Comparison of ENCODE assay signal across 8 mouse cellular contexts in the genomic region with DNA sequence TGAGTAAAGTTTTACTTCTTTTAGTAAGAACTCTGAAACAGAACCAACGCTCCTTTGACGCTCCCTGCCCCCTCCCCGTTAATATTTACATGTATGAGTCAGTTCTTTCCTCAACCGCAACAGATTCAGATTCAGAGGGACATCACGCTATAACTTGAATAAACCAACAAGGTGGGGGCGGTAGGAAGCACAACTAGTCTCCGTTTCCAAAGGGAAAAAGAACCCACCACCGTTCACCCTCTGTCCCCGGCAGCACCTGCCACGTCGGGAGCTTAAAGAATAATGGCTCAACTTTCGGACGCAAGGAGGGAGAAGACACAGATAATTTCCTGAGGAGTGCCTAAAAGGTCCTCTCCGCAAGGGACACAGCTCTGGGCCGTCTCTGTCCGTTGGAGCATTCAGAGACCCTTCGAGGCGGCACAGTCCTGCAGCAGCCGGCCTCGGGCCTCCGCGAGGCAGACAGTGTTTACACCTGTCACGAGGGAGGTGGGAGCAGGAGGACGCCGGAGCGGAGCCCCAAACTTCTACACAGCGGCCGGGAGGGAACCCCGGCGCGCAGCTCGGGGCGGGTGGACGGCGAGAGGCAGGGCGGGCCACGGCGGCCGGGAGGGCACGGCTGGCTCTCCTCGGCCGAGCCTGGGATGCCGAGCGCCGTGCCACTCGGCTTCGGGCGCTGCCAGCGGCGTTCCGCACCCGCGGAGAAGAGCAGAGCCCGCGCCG. TPM values are rescaled to one million over a fixed set of nuclear protein-coding genes. Genes with fewer than 3 reads are reported as not detected.
DNase-seq lines count a peak whose midpoint lies in the region; ATAC-seq and TF ChIP-seq lines count a peak whose summit lies in the region.

No protein-coding gene starts in this region.

- DNase-seq in gastrocnemius, adult 2 months, result no peak
- no peak for DNase-seq in gastrocnemius, postnatal 25 days
- peak; percentile 31 for DNase-seq in c-Kit-positive CD71-positive TER-119-negative erythroid progenitor cells, embryonic 14.5 days (ENCODE audit: low read depth)
- DNase-seq in frontal cortex, postnatal 36 days (ENCODE audit: low spot score in 2 of 2), result peak; percentile 32 to 44
- DNase-seq in liver, result peak; percentile 72

- H3K27me3 ChIP-seq in intestine, embryonic 15.5 days (replicated peaks), result no peaks in the 10 kb centered on the region
- H3K27me3 ChIP-seq in midbrain, embryonic 15.5 days (replicated peaks), result no peaks in the 10 kb centered on the region
- no peaks in the 10 kb centered on the region for H3K27me3 ChIP-seq in stomach, embryonic 15.5 days (replicated peaks)

- peak overlapping the region; percentile 91 for H3K27ac ChIP-seq in gastrocnemius, adult 2 months
- peak overlapping the region; percentile 96 for H3K27ac ChIP-seq in intestine, embryonic 15.5 days
- H3K27ac ChIP-seq in midbrain, embryonic 15.5 days, result peak overlapping the region; percentile 91
- peak overlapping the region; percentile 97 for H3K27ac ChIP-seq in stomach, embryonic 15.5 days

- peak; percentile 48 for ATAC-seq in intestine, embryonic 15.5 days
- ATAC-seq in midbrain, embryonic 15.5 days (replicated peaks), result peak; percentile 65
- ATAC-seq in stomach, embryonic 15.5 days (ENCODE audit: insufficient read depth, low FRiP score, low read depth), result peak; percentile 40

- WGBS in intestine, embryonic 15.5 days, result under 1% methylated on average over 56 of the region's 56 CpGs
- WGBS in midbrain, embryonic 15.5 days, result under 1% methylated on average over 42 of the region's 56 CpGs
- WGBS in stomach, embryonic 15.5 days, result under 1% methylated on average over 53 of the region's 56 CpGs

- H3K9ac ChIP-seq in intestine, embryonic 15.5 days, result peak overlapping the region; percentile 88
- peak overlapping the region; percentile 73 for H3K9ac ChIP-seq in midbrain, embryonic 15.5 days
- H3K9ac ChIP-seq in stomach, embryonic 15.5 days, result peak overlapping the region; percentile 84

- no peaks in the 10 kb centered on the region for H3K4me1 ChIP-seq in intestine, embryonic 15.5 days (replicated peaks)
- peaks cover 9% of the 10 kb centered on the region for H3K4me1 ChIP-seq in midbrain, embryonic 15.5 days
- H3K4me1 ChIP-seq in stomach, embryonic 15.5 days, result 0 out of 2 replicates have a peak, but pooled peaks cover 2% of the 10 kb centered on the region

- TF ChIP-seq CTCF in gastrocnemius, adult 2 months (IDR thresholded peaks at IDR 0.05), result no peak

- peak overlapping the region; percentile 79 for H3K4me2 ChIP-seq in intestine, embryonic 15.5 days (replicated peaks)
- H3K4me2 ChIP-seq in midbrain, embryonic 15.5 days, result peak overlapping the region; percentile 63
- peak overlapping the region; percentile 82 for H3K4me2 ChIP-seq in stomach, embryonic 15.5 days

- no peaks in the 10 kb centered on the region for H3K36me3 ChIP-seq in intestine, embryonic 15.5 days
- H3K36me3 ChIP-seq in midbrain, embryonic 15.5 days (replicated peaks), result no peaks in the 10 kb centered on the region
- H3K36me3 ChIP-seq in stomach, embryonic 15.5 days, result no peaks in the 10 kb centered on the region

- H3K4me3 ChIP-seq in gastrocnemius, adult 2 months, result peak overlapping the region; percentile 89
- H3K4me3 ChIP-seq in intestine, embryonic 15.5 days (replicated peaks), result peak overlapping the region; percentile 98
- peak overlapping the region; percentile 92 for H3K4me3 ChIP-seq in midbrain, embryonic 15.5 days
- H3K4me3 ChIP-seq in stomach, embryonic 15.5 days (replicated peaks), result peak overlapping the region; percentile 100

- intact Hi-C loops in gastrocnemius, adult 2 months (cut with DNase I), result loop anchor here (5.0 to 10.0 kb wide), 3 partner anchors 94 to 493 kb away; a partner anchor contains a TSS

- H3K9me3 ChIP-seq in intestine, embryonic 15.5 days, result no peaks in the 10 kb centered on the region
- no peaks in the 10 kb centered on the region for H3K9me3 ChIP-seq in midbrain, embryonic 15.5 days
- no peaks in the 10 kb centered on the region for H3K9me3 ChIP-seq in stomach, embryonic 15.5 days

RNA-seq across cellular contexts. Expression of a gene that starts 0.7 kb away (rescaled TPM):
- total RNA-seq in gastrocnemius, adult 2 months (2021), result 10 to 100 TPM; 21.5 to 22.0 TPM
- 10 to 100 TPM; 13.8 to 15.2 TPM for total RNA-seq in gastrocnemius, postnatal 25 days (2021)
- 22.1 and 22.6 TPM in 2 replicates for polyA plus RNA-seq in intestine, embryonic 15.5 days (2015; fragmentation: Nextera tagmentation; extraction: Ambion mirVana)
- 35.0 and 35.9 TPM in 2 replicates for polyA plus RNA-seq in midbrain, embryonic 15.5 days (2015; fragmentation: Nextera tagmentation; extraction: Ambion mirVana)
- polyA plus RNA-seq in stomach, embryonic 15.5 days (2015; fragmentation: Nextera tagmentation; extraction: Ambion mirVana), result 22.8 and 23.2 TPM in 2 replicates

Comparison
In these comparisons a context has a peak if more than half of its experiments do, and no peak if none do; other contexts are left out.
1. DNase-seq: peak in c-Kit-positive CD71-positive TER-119-negative erythroid progenitor cells, embryonic 14.5 days (single experiment), frontal cortex, postnatal 36 days (2 of 2) and liver (single experiment); none in gastrocnemius, adult 2 months (single experiment) and gastrocnemius, postnatal 25 days (single experiment).
2. Peak in every context shown above with its lines, with median percentiles within 50 percentile points of each other: H3K27ac ChIP-seq, H3K4me3 ChIP-seq, ATAC-seq, H3K4me2 ChIP-seq and H3K9ac ChIP-seq.